ENCODE assay signal across 17 mouse cellular contexts in genomic region chr2:73611798-73612197, GRCm38 (mm10). TPM values are rescaled to one million over a fixed set of nuclear protein-coding genes. Genes with fewer than 3 reads are reported as not detected.
A peak's percentile ranks its signal among the peaks of the same experiment; 100 is the strongest.
DNase-seq lines count a peak whose midpoint lies in the region.
"Had no signal": no experiment of that assay in that cellular context is flagged by ENCODE, and none has a peak within 500 bp of the region (broad histone marks: within the 10 kb centered on the region; RNA-seq: fewer than 3 reads in every experiment).

No protein-coding gene starts in this region.

- DNase-seq in layer of hippocampus, adult 18-20 months (ENCODE audit: low spot score in 2 of 2), result peak; percentile 66 to 87
- DNase-seq in layer of hippocampus, postnatal 25 days (ENCODE audit: extremely low spot score in 1 of 2, low spot score in 1 of 2), result no peak
- peak; percentile 29 for DNase-seq in testis, postnatal 10 days (ENCODE audit: low spot score)
- DNase-seq in testis, postnatal 14 days (ENCODE audit: low spot score), result no peak
- DNase-seq in layer of hippocampus, adult 9-11 months, result peak; percentile 87
- DNase-seq in adrenal gland, postnatal 4 days (ENCODE audit: low spot score in 2 of 2), result no peak
- no peak for DNase-seq in thymus, postnatal 36 days
- DNase-seq: adrenal gland, adult 2 months; adrenal gland, postnatal 25 days; cerebellum, adult 11 months; cerebellum, adult 8-10 months; cerebellum, postnatal 14 days; embryo, embryonic 11 days; gastrocnemius, postnatal 36 days; heart, postnatal 14 days had no signal

RNA-seq across cellular contexts. Expression of gene Chrna1, which starts 31.7 kb away (rescaled TPM):
- under 1 TPM; 0.20 to 0.22 TPM for total RNA-seq in layer of hippocampus, adult 18-20 months (2021)
- total RNA-seq in layer of hippocampus, postnatal 25 days (2021), result under 1 TPM; 0.35 to 0.57 TPM
- under 1 TPM; 0.56 to 0.87 TPM for total RNA-seq in adrenal gland, postnatal 4 days (2021)
- total RNA-seq: adrenal gland, adult 2 months; adrenal gland, postnatal 25 days; common myeloid progenitor, adult 5-6 weeks; heart, postnatal 14 days; hematopoietic stem cell, adult 5-6 weeks had no signal

Comparison
In these comparisons a context has a peak if more than half of its experiments do, and no peak if none do; other contexts are left out.
1. DNase-seq: peak in layer of hippocampus, adult 18-20 months (2 of 2), testis, postnatal 10 days (single experiment) and layer of hippocampus, adult 9-11 months (single experiment); none in layer of hippocampus, postnatal 25 days (0 of 2), testis, postnatal 14 days (single experiment), adrenal gland, postnatal 4 days (0 of 2) and thymus, postnatal 36 days (0 of 2).